Mouse (Mus musculus): ENCODE data around the gene Cenpk. TPM values are rescaled to one million over a fixed set of nuclear protein-coding genes. Genes with fewer than 3 reads are reported as not detected.

Cenpk gene
- total RNA-seq, 4 experiments from 2014 or later: 0.35 TPM; not detected in 3

Other genes starting within 250 kb of the Cenpk start
- gene Nln, start 119.0 kb upstream of the Cenpk start, total RNA-seq (2022): 10 to 100 TPM; 10.5 to 13.8 (median 11.0) TPM
- under 1 TPM; 0.60 to 0.84 (median 0.71) TPM for gene Sgtb, start 118.9 kb upstream of the Cenpk start, total RNA-seq (2022)
- gene Trappc13, start 50.1 kb upstream of the Cenpk start, total RNA-seq (2022): 10 to 100 TPM; 31.9 to 35.7 (median 33.3) TPM
- gene Trim23, start 49.8 kb upstream of the Cenpk start, total RNA-seq (2022): 10 to 100 TPM; 20.9 to 23.7 (median 22.7) TPM
- gene Ppwd1, start 232 bp downstream of the Cenpk start, total RNA-seq (2022): 1 to 10 TPM; 5.8 to 6.3 (median 6.1) TPM
- 1 to 10 TPM; 2.3 to 3.8 (median 2.8) TPM for gene Adamts6, start 59.2 kb downstream of the Cenpk start, total RNA-seq (2022)